21 mouse cellular contexts compared by ENCODE assay signal in genomic region chr5:100594803-100595467, GRCm38 (mm10). TPM values are rescaled to one million over a fixed set of nuclear protein-coding genes. Genes with fewer than 3 reads are reported as not detected.
DNase-seq lines count a peak whose midpoint lies in the region; ATAC-seq and TF ChIP-seq lines count a peak whose summit lies in the region.
"Had no signal": no experiment of that assay in that cellular context is flagged by ENCODE, and none has a peak within 500 bp of the region (broad histone marks: within the 10 kb centered on the region; RNA-seq: fewer than 3 reads in every experiment).

No protein-coding gene starts in this region.

- ATAC-seq in forebrain, embryonic 14.5 days: no peak
- ATAC-seq in forebrain, embryonic 13.5 days: no peak
- ATAC-seq in hindbrain, postnatal 0 days: 0 out of 2 replicates have a peak, but pooled peaks have one; percentile 40
- ATAC-seq in hindbrain, embryonic 12.5 days (ENCODE audit: low FRiP score): no peak
- peak; percentile 92 for ATAC-seq in midbrain, embryonic 16.5 days
- ATAC-seq: CD4-positive, CD25-positive, alpha-beta regulatory T cell, adult 4 months; forebrain, embryonic 16.5 days; intestine, embryonic 16.5 days had no signal

- no peaks in the 10 kb centered on the region for H3K36me3 ChIP-seq in forebrain, embryonic 14.5 days (ENCODE audit: control insufficient read depth, insufficient read depth, low read length)
- H3K36me3 ChIP-seq in forebrain, embryonic 13.5 days (ENCODE audit: poor library complexity, severe bottlenecking): no peaks in the 10 kb centered on the region
- H3K36me3 ChIP-seq in hindbrain, postnatal 0 days (ENCODE audit: insufficient read depth, low read length): no peaks in the 10 kb centered on the region
- H3K36me3 ChIP-seq in hindbrain, embryonic 12.5 days: no peaks in the 10 kb centered on the region
- H3K36me3 ChIP-seq in midbrain, embryonic 16.5 days (ENCODE audit: control insufficient read depth, insufficient read depth, low read length): no peaks in the 10 kb centered on the region
- H3K36me3 ChIP-seq: embryonic facial prominence, embryonic 10.5 days; G1E; heart, embryonic 13.5 days; hindbrain, embryonic 13.5 days had no signal

- peak; percentile 8 for DNase-seq in forebrain, embryonic 14.5 days (ENCODE audit: low spot score)
- no peak for DNase-seq in hindbrain, postnatal 0 days (ENCODE audit: low spot score)
- DNase-seq in R1 (ENCODE audit: low read depth, low spot score): peak; percentile 40
- no peak for DNase-seq in cerebellum, postnatal 14 days
- no peak for DNase-seq in cerebellum, adult 11 months
- DNase-seq: adrenal gland, postnatal 10 days; B cell, adult 2 months; cerebellum, adult 9-10 months; cerebellum, postnatal 36 days; gastrocnemius, postnatal 14 days; heart, postnatal 36 days had no signal

- no peaks in the 10 kb centered on the region for H3K27me3 ChIP-seq in forebrain, embryonic 14.5 days (replicated peaks; ENCODE audit: control insufficient read depth, insufficient read depth, low read length)
- no peaks in the 10 kb centered on the region for H3K27me3 ChIP-seq in forebrain, embryonic 13.5 days
- no peaks in the 10 kb centered on the region for H3K27me3 ChIP-seq in hindbrain, postnatal 0 days (ENCODE audit: insufficient read depth, low read length)
- H3K27me3 ChIP-seq in hindbrain, embryonic 12.5 days: no peaks in the 10 kb centered on the region; the same call in 1 of the 2 replicates
- no peaks in the 10 kb centered on the region for H3K27me3 ChIP-seq in midbrain, embryonic 16.5 days (ENCODE audit: control insufficient read depth, insufficient read depth, low read depth, low read length)
- H3K27me3 ChIP-seq: heart, embryonic 13.5 days; hindbrain, embryonic 13.5 days had no signal

- no peak overlapping the region for H3K9ac ChIP-seq in forebrain, embryonic 14.5 days (ENCODE audit: low read length)
- no peak overlapping the region for H3K9ac ChIP-seq in forebrain, embryonic 13.5 days
- H3K9ac ChIP-seq in hindbrain, postnatal 0 days (replicated peaks; ENCODE audit: low read length): no peak overlapping the region
- no peak overlapping the region for H3K9ac ChIP-seq in hindbrain, embryonic 12.5 days
- H3K9ac ChIP-seq in midbrain, embryonic 16.5 days (ENCODE audit: low read depth, low read length): no peak overlapping the region
- H3K9ac ChIP-seq: heart, embryonic 13.5 days; hindbrain, embryonic 13.5 days had no signal

- no peak for TF ChIP-seq CTCF in hindbrain, postnatal 0 days (IDR thresholded peaks at IDR 0.05; ENCODE audit: low read depth)

- WGBS in forebrain, embryonic 14.5 days: 88% methylated on average over 13 of the region's 13 CpGs
- 84% methylated on average over 13 of the region's 13 CpGs for WGBS in forebrain, embryonic 13.5 days
- 77% methylated on average over 13 of the region's 13 CpGs for WGBS in hindbrain, postnatal 0 days
- 83% methylated on average over 13 of the region's 13 CpGs for WGBS in hindbrain, embryonic 12.5 days
- WGBS in midbrain, embryonic 16.5 days: 69% methylated on average over 13 of the region's 13 CpGs

- no peak overlapping the region for H3K27ac ChIP-seq in forebrain, embryonic 14.5 days (ENCODE audit: low read depth, low read length)
- no peak overlapping the region for H3K27ac ChIP-seq in forebrain, embryonic 13.5 days
- H3K27ac ChIP-seq in hindbrain, postnatal 0 days: no peak overlapping the region
- H3K27ac ChIP-seq in hindbrain, embryonic 12.5 days: no peak overlapping the region
- peak overlapping the region; percentile 64 for H3K27ac ChIP-seq in midbrain, embryonic 16.5 days (ENCODE audit: low read length)
- H3K27ac ChIP-seq: embryonic facial prominence, embryonic 10.5 days; heart, embryonic 13.5 days; hindbrain, embryonic 13.5 days had no signal

- H3K4me3 ChIP-seq in forebrain, embryonic 14.5 days (ENCODE audit: low read depth, low read length): no peak overlapping the region
- H3K4me3 ChIP-seq in forebrain, embryonic 13.5 days: no peak overlapping the region
- no peak overlapping the region for H3K4me3 ChIP-seq in hindbrain, postnatal 0 days (ENCODE audit: low read length)
- H3K4me3 ChIP-seq in hindbrain, embryonic 12.5 days: no peak overlapping the region
- H3K4me3 ChIP-seq in midbrain, embryonic 16.5 days (ENCODE audit: low read depth, low read length): no peak overlapping the region
- H3K4me3 ChIP-seq: embryonic facial prominence, embryonic 10.5 days; heart, embryonic 13.5 days; hindbrain, embryonic 13.5 days had no signal

- no peak overlapping the region for H3K4me2 ChIP-seq in forebrain, embryonic 14.5 days (ENCODE audit: low read length)
- H3K4me2 ChIP-seq in forebrain, embryonic 13.5 days: no peak overlapping the region
- H3K4me2 ChIP-seq in hindbrain, postnatal 0 days (ENCODE audit: low read depth, low read length): no peak overlapping the region
- H3K4me2 ChIP-seq in hindbrain, embryonic 12.5 days (replicated peaks): no peak overlapping the region
- no peak overlapping the region for H3K4me2 ChIP-seq in midbrain, embryonic 16.5 days (ENCODE audit: low read length)
- H3K4me2 ChIP-seq: heart, embryonic 13.5 days; hindbrain, embryonic 13.5 days had no signal

- no peaks in the 10 kb centered on the region for H3K4me1 ChIP-seq in forebrain, embryonic 14.5 days (ENCODE audit: control insufficient read depth, insufficient read depth, low read length)
- no peaks in the 10 kb centered on the region for H3K4me1 ChIP-seq in forebrain, embryonic 13.5 days
- H3K4me1 ChIP-seq in hindbrain, postnatal 0 days (ENCODE audit: insufficient read depth, low read length): no peaks in the 10 kb centered on the region
- H3K4me1 ChIP-seq in hindbrain, embryonic 12.5 days: no peaks in the 10 kb centered on the region
- no peaks in the 10 kb centered on the region for H3K4me1 ChIP-seq in midbrain, embryonic 16.5 days (ENCODE audit: control insufficient read depth, insufficient read depth, low read length)
- H3K4me1 ChIP-seq: embryonic facial prominence, embryonic 10.5 days; heart, embryonic 13.5 days; hindbrain, embryonic 13.5 days had no signal

- 0 out of 2 replicates have a peak, but pooled peaks cover 2% of the 10 kb centered on the region for H3K9me3 ChIP-seq in forebrain, embryonic 14.5 days (replicated peaks; ENCODE audit: control insufficient read depth, low read length)
- peaks cover 6% of the 10 kb centered on the region for H3K9me3 ChIP-seq in forebrain, embryonic 13.5 days (replicated peaks)
- peaks cover 10% of the 10 kb centered on the region; the same call in 1 of the 2 replicates for H3K9me3 ChIP-seq in hindbrain, postnatal 0 days (ENCODE audit: low read length)
- peaks cover 6% of the 10 kb centered on the region; the same call in 1 of the 2 replicates for H3K9me3 ChIP-seq in hindbrain, embryonic 12.5 days (replicated peaks)
- no peaks in the 10 kb centered on the region; the same call in 1 of the 2 replicates for H3K9me3 ChIP-seq in midbrain, embryonic 16.5 days (replicated peaks; ENCODE audit: control insufficient read depth, low read length, poor library complexity, severe bottlenecking)

RNA-seq across cellular contexts. Expression of gene Plac8, which starts 22.9 kb away (rescaled TPM):
- 0.31 and 0.41 TPM in 2 replicates for polyA plus RNA-seq in forebrain, embryonic 14.5 days (2014; fragmentation: Nextera tagmentation; extraction: Ambion mirVana)
- 0.34 and 0.46 TPM in 2 replicates for polyA plus RNA-seq in forebrain, embryonic 13.5 days (2015; fragmentation: Nextera tagmentation; extraction: Ambion mirVana)
- 1.3 and 3.9 TPM in 2 replicates for total RNA-seq in hindbrain, postnatal 0 days (2014; rRNA removed)
- polyA plus RNA-seq in hindbrain, postnatal 0 days (2015; fragmentation: Nextera tagmentation; extraction: Ambion mirVana): 2.8 and 3.4 TPM in 2 replicates
- 1.8 and 3.0 TPM in 2 replicates for polyA plus RNA-seq in hindbrain, embryonic 12.5 days (2016; fragmentation: Nextera tagmentation; extraction: Ambion mirVana)
- polyA plus RNA-seq in midbrain, embryonic 16.5 days (2015; fragmentation: Nextera tagmentation; extraction: Ambion mirVana): 0.50 and 0.51 TPM in 2 replicates

Comparison
In these comparisons a context has a peak if more than half of its experiments do, and no peak if none do; other contexts are left out.
1. ATAC-seq: peak in hindbrain, postnatal 0 days (single experiment) and midbrain, embryonic 16.5 days (single experiment); none in forebrain, embryonic 14.5 days (single experiment), forebrain, embryonic 13.5 days (single experiment) and hindbrain, embryonic 12.5 days (single experiment).
2. DNase-seq: peak in forebrain, embryonic 14.5 days (single experiment) and R1 (single experiment); none in hindbrain, postnatal 0 days (single experiment), cerebellum, postnatal 14 days (0 of 2) and cerebellum, adult 11 months (single experiment).